Mouse (Mus musculus) MEL (cell line): Measurements from ENCODE around the gene C8b.

Source experiments
- CHD1 ChIP-seq: IDR thresholded peaks from 2 replicates; pipeline ENCODE4 v1.6.1; 2012; ENCODE audit warnings: low read depth, mild to moderate bottlenecking, inconsistent platforms, low read length, improper control_type of control experiment
- CHD2 ChIP-seq: IDR thresholded peaks from 2 replicates; pipeline ENCODE4 v1.6.1; 2011; ENCODE audit warnings: low read length, improper control_type of control experiment
- CTCF ChIP-seq, 3 experiments: IDR thresholded peaks in 2 of 3; conservative IDR thresholded peaks in 1 of 3; 2 replicates each; pipeline ENCODE4 v1.5.1; 2011 to 2012; ENCODE audit warnings: low read length in 3 of 3, low read depth in 2 of 3, mild to moderate bottlenecking in 2 of 3, improper control_type of control experiment in 1 of 3, inconsistent platforms in 1 of 3, mixed read lengths in 1 of 3, moderate library complexity in 1 of 3; ENCODE audit not compliant: control insufficient read depth in 1 of 3, insufficient read depth in 1 of 3, poor library complexity in 1 of 3, severe bottlenecking in 1 of 3
- E2F4 ChIP-seq: IDR thresholded peaks from 2 replicates; pipeline ENCODE4 v1.6.1; 2011; ENCODE audit warnings: low read depth, low read length, improper control_type of control experiment, borderline replicate concordance
- GATA1 ChIP-seq: IDR thresholded peaks from 2 replicates; pipeline ENCODE4 v1.6.1; 2011; ENCODE audit warnings: low read depth, low read length, improper control_type of control experiment
- KAT2A ChIP-seq: conservative IDR thresholded peaks from 2 replicates; pipeline ENCODE4 v1.6.1; 2012; ENCODE audit warnings: low read depth, low read length, improper control_type of control experiment, inconsistent platforms
- MAZ ChIP-seq: IDR thresholded peaks from 2 replicates; pipeline ENCODE4 v1.6.1; 2012; ENCODE audit warnings: low read depth, mild to moderate bottlenecking, inconsistent platforms, low read length, improper control_type of control experiment
- RCOR1 ChIP-seq: IDR thresholded peaks from 2 replicates; pipeline ENCODE4 v1.6.1; 2012; ENCODE audit warnings: low read depth, mild to moderate bottlenecking, inconsistent platforms, low read length, improper control_type of control experiment
- TCF12 ChIP-seq: IDR thresholded peaks from 2 replicates; pipeline ENCODE4 v1.6.1; 2014; ENCODE audit warnings: low read depth, mild to moderate bottlenecking, inconsistent platforms, low read length, improper control_type of control experiment, moderate library complexity
- UBTF ChIP-seq: IDR thresholded peaks from 2 replicates; pipeline ENCODE4 v1.6.1; 2012; ENCODE audit warnings: low read depth, mild to moderate bottlenecking, inconsistent platforms, low read length, improper control_type of control experiment, moderate library complexity, borderline replicate concordance; ENCODE audit not compliant: insufficient read depth
- ZC3H11A ChIP-seq: IDR thresholded peaks from 2 replicates; pipeline ENCODE4 v1.6.1; 2012; ENCODE audit warnings: low read depth, mild to moderate bottlenecking, inconsistent platforms, low read length, improper control_type of control experiment
- ZMIZ1 ChIP-seq: IDR thresholded peaks from 2 replicates; pipeline ENCODE4 v1.6.1; 2012; ENCODE audit warnings: low read depth, mild to moderate bottlenecking, inconsistent platforms, low read length, improper control_type of control experiment, moderate library complexity

DNA sequence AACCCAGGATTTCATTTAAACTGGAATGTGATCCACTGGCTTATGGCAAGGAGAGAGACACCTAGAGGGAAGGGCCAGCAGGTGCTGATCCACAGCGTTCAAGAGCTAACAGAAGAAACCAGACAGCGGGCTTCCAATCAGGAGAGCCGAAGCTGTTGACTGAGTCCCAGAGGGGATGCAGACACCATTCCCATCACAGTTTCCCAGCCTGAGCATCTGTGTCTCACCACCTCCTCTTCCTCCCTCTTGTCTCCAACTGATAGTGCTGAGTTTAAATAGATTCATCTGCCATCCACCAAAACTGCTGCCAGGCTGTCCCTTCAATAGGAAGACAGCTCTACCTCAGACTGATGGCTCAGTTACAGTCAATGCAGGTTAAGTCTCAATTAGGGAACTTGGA is 12.0 kb upstream of the C8b start:
- TF ChIP-seq ZMIZ1: no peak
- TF ChIP-seq MAZ: no peak
- no peak for TF ChIP-seq TCF12
- TF ChIP-seq GATA1: no peak
- no peak for TF ChIP-seq UBTF
- TF ChIP-seq E2F4: no peak
- TF ChIP-seq CHD1: no peak
- no peak for TF ChIP-seq CTCF (IDR thresholded peaks at IDR 0.05 in 2 of 3, conservative IDR thresholded peaks at IDR 0.05 in 1 of 3; ENCODE audit: control insufficient read depth in 1 of 3, insufficient read depth in 1 of 3, low read depth in 2 of 3, low read length in 3 of 3, poor library complexity in 1 of 3, severe bottlenecking in 1 of 3)
- TF ChIP-seq ZC3H11A: no peak
- no peak for TF ChIP-seq KAT2A
- no peak for TF ChIP-seq CHD2
- no peak for TF ChIP-seq RCOR1
